Mouse (Mus musculus): ENCODE measurements at regions not wholly inside any gene's neighbourhood (a gene's known extent, or its start where the extent isn't known, plus 50 kb on each side); places are given as distances from the start of the nearest gene placed in this dataset.

GRCm38 (mm10) chr9:98791709-98792108 lies 50.6 kb upstream of the Prr23a1 start:
- no peak for DNase-seq (ENCODE audit: low spot score in 2 of 2)

DNA sequence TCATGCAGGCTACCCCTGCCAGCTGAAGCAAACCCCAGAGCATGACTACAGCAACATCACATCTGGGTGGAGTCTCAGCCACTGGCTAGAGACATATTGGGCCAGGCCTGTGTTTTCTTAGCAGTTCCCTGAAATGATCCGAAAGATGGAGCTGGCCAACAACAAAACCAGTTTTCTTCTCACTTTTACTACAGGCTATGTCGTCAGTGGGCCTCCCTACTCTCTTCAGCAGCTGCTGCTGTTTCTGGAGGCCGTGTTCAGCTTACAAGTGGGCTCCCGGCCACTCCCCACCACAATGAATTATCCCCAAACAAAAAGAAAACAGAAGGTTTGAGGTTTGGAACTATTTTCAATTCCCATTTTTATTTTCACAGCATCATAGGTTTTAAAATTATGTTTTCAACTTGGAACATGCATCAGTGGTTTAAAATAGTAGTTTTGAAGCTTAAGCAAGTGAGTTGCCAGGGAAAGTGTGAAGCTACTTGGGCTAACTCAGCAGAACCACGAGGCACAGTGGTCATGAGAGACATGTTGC lies 68.6 kb upstream of the Prr23a1 start:
- no peak for DNase-seq (ENCODE audit: low spot score in 2 of 2)

GRCm38 (mm10) chr9:98773212-98773611 lies 69.1 kb upstream of the Prr23a1 start:
- no peak for DNase-seq (ENCODE audit: low spot score in 2 of 2)

- no peak for DNase-seq (ENCODE audit: low spot score in 2 of 2)
Measured at GRCm38 (mm10) chr9:98754764-98755163, 87.5 kb upstream of the Prr23a1 start.

- DNase-seq (ENCODE audit: low spot score in 2 of 2): no peak
Measured at GRCm38 (mm10) chr9:98753356-98753953, 88.8 kb upstream of the Prr23a1 start.

DNA sequence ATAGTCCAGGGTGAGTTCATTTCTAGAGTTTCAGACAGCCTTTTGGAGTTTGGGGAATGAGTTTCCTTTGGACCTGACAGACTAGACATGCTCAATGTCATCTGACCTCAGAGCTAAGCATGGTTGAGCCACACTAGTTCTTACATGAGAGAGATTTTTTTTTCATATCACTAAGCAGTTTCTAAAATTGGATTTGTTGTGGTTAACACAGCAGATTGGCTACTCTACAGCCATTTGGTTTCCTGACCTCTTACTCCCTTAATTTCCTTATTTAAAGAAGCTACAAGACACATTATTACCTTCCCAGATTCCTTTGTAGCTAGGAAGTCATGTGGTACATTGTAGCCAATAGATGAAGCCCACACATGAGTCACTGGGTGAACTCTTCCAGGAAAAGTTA lies 98.5 kb upstream of the Prr23a1 start:
- DNase-seq (ENCODE audit: low spot score in 2 of 2): no peak

DNA sequence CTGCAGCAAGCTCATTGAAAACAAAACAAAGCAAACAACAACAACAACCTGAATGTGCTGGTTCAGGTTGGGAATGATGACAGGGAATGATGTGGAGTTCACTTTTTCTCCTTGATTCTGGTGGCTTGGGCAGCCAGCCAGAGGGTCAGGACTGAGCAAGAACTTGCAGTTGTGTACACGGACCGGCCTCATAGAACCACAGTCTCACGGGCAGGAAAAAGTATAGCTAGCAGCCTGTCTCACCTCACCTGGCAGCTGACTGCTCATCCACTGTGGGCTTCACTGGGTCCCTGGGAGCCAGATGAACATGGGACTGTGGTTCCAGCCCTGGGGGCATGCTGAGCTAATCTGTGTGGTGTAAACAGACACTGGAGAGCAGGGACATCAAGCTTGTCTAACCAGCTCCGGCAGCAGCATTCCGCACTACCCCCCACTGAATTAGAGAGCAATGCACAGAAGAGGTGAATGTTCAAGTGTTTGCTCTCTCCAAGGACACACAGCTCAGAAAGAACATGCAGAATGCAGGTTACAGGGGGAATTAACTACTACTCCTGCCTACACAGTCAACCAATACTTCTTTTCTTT lies 114.9 kb upstream of the Prr23a1 start:
- DNase-seq (ENCODE audit: low spot score in 2 of 2): no peak

DNA sequence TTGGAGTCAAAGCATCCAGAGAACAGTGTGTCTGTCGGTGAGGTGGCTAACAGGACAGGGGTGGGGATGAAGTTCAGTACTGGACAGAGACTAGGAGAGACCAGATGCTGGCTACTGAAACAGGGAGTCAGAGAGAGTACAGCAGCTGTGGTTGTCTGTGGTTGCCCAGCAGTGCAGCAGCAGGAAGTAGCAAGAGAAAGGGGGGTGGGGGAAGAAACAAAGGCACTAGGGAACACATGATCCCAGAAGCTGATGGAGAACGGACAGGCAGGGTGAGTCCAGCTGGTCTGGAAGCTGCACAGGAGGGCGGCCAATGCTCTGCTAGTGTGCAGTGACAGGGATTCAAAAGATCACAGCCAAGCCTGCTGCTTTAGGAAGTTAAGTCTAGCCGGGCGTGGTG lies 115.7 kb upstream of the Prr23a1 start:
- DNase-seq (ENCODE audit: low spot score in 2 of 2): no peak

- no peak for DNase-seq (ENCODE audit: low spot score in 2 of 2)
Measured at GRCm38 (mm10) chr9:98722885-98723284, 119.4 kb upstream of the Prr23a1 start.

GRCm38 (mm10) chr9:98721381-98721780 lies 119.9 kb upstream of the Mrps22 start:
- DNase-seq (ENCODE audit: low spot score in 2 of 2): no peak

GRCm38 (mm10) chr9:98717701-98718270 lies 116.3 kb upstream of the Mrps22 start:
- DNase-seq (ENCODE audit: low spot score in 2 of 2): no peak

DNA sequence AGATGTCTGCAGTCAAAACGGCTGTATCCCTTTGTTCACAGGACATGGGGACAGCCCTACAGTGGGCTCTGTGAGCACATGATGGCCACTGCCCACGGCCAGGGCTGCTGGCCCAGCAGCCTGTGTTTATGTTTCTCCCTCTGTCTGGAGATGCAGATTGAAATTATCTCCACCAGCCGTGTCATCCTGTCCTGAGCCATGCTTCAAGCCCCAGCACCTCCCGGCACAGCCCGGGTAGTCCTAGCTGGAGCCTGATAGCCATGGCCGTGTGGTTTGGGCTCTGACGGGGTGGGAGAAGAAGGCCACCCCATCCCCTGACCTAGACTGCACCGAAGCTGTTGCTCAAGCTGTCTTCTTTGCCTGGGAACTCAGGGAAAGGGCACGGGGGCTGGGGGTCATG lies 113.2 kb upstream of the Mrps22 start:
- no peak for DNase-seq (ENCODE audit: low spot score in 2 of 2)

- DNase-seq (ENCODE audit: low spot score in 2 of 2): no peak
Measured at GRCm38 (mm10) chr9:98712826-98713225, 111.4 kb upstream of the Mrps22 start.

DNA sequence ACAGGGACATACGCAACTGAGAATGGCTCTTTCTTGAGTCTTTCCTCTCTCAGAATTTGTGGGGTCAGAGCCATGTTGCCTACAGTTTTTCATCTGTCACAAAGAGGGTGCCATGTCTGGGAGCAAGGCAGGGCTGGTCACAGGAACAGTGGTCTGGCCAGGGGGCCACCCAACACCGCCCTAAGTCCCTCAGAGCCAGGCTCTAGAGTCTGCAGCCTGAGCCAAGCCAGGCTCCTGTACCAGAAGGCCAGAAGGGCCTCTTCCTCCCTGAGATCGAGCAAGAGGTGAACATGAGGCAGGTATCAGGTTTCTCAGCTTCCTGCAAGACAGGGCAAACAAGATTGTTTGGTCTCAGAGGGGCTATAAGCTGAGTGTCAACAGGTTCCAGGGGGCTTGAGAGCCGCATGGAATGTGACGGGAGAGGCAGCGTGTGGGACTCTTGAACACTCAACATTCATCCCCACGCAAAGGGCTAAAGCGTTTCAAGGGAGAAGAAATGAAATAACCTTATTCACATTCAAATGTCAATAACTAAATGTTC lies 110.6 kb upstream of the Mrps22 start:
- no peak for DNase-seq (ENCODE audit: low spot score in 2 of 2)

DNA sequence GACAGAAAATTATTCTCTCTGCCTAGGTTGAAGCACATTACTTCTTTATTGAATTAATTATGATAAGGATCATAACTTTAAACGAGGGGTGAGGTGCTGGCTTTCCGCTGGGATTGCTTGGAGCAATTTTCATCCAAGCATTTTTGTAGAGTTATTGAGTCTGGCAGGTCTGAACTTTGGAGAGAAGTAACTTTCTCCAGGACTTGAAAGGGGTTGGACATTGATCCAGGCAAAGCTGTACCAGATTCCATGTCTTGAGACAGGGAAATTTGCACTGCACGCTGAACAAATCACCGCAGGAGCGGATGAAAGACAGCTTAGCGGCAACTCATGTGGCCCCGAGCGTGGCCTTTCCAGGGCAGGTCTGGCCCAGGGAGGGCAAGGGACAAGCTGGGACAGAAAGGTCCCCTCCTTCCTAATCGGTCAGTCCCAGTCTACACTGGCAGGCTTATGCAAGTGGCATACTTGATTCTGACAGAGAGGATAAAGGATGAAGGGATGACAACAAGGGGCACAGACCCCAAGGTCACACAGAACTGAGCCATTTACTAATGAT lies 108.8 kb upstream of the Mrps22 start:
- no peak for DNase-seq (ENCODE audit: low spot score in 2 of 2)

- DNase-seq (ENCODE audit: low spot score in 2 of 2): no peak
Measured at GRCm38 (mm10) chr9:98708001-98708680, 106.7 kb upstream of the Mrps22 start.

DNA sequence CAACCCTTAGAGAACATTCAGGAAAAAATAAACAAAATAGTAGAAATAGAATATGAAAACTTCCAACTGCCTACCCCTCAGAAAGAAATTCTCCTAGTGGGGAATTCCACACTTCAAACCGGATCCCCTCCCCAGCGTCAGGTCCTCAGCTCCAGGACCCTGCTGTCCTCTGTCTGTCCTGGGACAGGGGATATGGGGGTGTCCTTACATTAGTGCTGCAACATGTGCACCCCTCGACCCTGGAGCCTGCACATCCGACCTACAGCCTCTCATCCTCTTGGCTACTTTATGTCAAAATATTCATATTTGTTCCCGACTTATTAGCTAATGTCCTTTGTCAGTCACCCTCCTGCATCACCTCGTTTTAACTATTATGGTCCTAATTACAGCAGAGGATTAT lies 106.0 kb upstream of the Mrps22 start:
- DNase-seq (ENCODE audit: low spot score in 2 of 2): no peak

DNA sequence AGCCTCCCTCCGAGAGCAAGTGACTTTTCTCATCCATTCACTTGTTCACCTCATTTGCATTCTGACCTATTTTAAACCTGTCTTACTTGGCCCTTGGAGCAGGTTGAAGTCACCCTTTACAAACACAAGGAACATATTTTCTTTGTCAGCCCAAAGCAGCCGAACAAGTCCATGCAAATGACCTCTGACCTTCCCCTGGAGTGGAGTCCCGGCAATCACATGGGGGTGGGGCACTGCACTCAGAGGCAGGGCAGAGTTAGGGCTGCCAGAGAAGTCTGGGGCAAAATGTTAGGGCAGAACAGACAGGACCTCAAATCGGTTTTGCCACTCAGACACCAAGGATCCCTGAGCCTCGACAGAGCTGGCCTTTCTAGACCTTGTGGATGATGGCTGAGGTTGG lies 102.7 kb upstream of the Mrps22 start:
- DNase-seq (ENCODE audit: low spot score in 2 of 2): no peak

DNA sequence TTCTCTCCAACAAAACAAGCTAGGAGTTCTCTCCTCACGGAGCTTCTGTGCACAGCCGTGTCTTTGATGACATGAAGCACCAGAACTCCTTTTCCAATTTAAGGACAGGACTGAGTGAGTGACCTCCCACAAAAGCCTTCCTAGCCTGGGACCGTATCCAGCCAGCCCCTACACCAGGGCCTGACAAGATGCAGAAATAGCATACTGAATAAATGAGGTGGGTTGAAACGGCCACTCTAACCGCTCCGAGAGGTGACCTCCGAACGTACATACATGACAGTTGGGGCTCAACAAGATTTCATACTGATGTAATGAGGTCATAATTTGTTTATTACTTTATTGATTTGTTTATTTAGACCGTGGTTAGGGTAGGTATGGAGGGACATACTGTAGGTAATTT lies 101.9 kb upstream of the Mrps22 start:
- no peak for DNase-seq (ENCODE audit: low spot score in 2 of 2)

GRCm38 (mm10) chr9:98700571-98700970 lies 99.1 kb upstream of the Mrps22 start:
- no peak for DNase-seq (ENCODE audit: low spot score in 2 of 2)

GRCm38 (mm10) chr9:98697155-98697554 lies 95.7 kb upstream of the Mrps22 start:
- no peak for DNase-seq (ENCODE audit: low spot score in 2 of 2)

DNA sequence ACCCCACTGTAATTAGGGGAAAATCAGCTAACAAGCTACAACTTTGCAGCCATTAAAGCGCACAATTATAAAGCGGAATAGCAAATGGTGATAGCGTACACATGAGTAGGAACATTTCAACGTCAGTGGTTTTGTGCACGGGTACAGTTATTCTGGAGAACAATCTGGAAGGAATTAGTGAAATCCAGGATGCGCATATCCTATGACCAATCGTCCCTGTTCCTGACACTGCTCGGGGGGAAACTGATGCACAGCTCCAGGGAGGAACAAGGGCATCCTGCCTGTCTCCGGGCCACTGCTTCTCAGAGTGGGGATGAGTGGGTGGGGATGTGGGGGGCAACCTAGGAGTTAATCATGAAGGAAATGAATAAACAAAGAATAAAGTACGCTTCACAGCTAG lies 93.6 kb upstream of the Mrps22 start:
- DNase-seq (ENCODE audit: low spot score in 2 of 2): peak in 1 of 2 experiments; percentile 5

All from spleen, postnatal 10 days (tissue).